Mouse (Mus musculus) urinary bladder, postnatal 10 days (tissue): ENCODE measurements around the gene P2ry10.
"Not testable (repeated sequence)": the region's sequence is repeated elsewhere in the genome, so short reads cannot be mapped to it uniquely, and the experiment has no call there.

Experiments
- DNase-seq: peaks from one replicate; pipeline ENCODE4 v3.0.0; 2022; ENCODE audit warnings: low spot score

The P2ry10 gene

DNA sequence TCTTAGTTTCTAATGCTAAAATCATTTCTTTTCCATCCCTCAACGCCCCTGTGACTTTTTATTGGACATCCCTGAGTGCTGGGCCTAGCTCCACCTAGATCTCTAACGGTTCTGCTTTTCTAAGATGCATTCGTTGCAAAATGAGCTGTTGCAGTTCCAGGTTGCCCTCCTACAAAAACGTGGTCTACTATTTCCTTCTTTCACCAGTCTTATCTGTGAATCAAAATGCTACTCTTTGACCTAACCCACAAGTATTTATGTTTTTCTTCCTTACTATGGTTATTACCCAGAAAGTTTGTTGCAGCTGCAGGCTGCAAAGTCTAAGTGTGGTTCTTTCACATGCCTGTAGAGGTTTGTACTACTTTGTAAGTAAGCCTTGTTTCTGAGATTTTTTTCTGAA is at the start of gene P2ry10:
Gene P2ry10, plus strand, starts transcription at position 316 of the 400 bp plus-strand sequence.
- no peak for DNase-seq

GRCm38 (mm10) chrX:107039146-107039545 is 49.1 kb upstream of the P2ry10 start:
- no peak for DNase-seq

GRCm38 (mm10) chrX:107039635-107040034 is 48.7 kb upstream of the P2ry10 start:
- no peak for DNase-seq

DNA sequence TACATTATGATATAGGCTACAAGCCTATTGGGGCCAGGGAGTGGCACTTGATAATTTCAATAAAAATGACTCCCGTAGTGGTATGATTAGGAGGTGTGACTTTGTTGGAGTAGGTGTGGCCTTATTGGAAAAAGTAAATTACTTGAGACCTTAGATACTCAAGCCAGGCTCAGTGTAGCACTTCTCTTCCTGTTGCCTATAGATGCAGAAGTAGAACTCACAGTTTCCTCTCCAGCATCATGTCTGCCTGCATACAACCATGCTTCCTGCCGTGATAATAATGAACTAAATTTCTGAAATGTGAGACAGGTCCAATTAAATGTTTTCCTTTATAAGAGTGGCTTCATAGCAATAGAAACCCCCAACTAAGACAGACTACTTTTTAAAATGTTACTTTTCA is 45.9 kb upstream of the P2ry10 start:
- no peak for DNase-seq

GRCm38 (mm10) chrX:107083407-107083806 is 4.9 kb upstream of the P2ry10 start:
- DNase-seq, result not testable (repeated sequence)

- DNase-seq, result no peak
Observed at GRCm38 (mm10) chrX:107084320-107084719, 4.0 kb upstream of the P2ry10 start.

DNA sequence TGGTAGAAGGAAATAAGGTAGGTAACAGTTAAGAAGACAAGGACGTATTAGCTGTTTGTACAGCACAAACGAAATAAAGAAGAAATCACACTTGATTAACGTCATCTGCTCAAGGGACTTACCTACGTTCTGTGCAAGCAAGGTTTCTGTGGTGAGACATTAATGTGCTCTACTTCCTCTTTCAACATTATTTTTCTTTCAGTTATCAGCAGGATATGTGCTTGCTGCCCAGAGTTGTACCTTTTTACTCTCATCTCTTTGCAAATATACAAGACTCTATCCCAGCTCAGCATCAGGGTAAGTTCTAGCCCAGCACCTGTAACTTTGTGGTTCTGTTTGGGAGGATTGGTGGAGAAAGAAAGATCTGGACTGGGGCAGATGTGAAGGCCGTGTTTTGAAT is 839 bp downstream of the P2ry10 start:
- no peak for DNase-seq

- no peak for DNase-seq
Observed at GRCm38 (mm10) chrX:107089930-107090329, 1.6 kb downstream of the P2ry10 start.

DNA sequence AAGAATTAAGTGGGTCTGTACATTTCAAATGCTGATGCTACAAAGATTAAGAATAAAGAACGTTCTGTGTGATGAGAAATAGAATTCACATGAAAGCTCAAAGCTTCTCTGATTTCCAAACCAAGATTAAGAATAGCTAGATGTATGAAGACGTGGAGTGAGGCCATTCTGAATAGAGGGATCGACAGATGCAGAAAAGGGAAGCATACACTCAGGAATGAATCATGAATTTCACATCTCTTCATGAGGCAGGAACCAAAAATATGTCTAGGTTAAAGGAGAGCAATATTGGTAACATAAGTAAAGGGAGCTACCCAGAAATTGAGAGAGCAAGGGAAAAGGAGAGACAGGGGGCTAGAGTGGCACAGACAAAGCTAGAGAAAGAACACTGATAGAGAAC is 7.3 kb downstream of the P2ry10 start:
- DNase-seq, result no peak

GRCm38 (mm10) chrX:107116333-107116732 is 28.0 kb downstream of the P2ry10 start:
- no peak for DNase-seq

GRCm38 (mm10) chrX:107116987-107117386 is 28.7 kb downstream of the P2ry10 start:
- no peak for DNase-seq

DNA sequence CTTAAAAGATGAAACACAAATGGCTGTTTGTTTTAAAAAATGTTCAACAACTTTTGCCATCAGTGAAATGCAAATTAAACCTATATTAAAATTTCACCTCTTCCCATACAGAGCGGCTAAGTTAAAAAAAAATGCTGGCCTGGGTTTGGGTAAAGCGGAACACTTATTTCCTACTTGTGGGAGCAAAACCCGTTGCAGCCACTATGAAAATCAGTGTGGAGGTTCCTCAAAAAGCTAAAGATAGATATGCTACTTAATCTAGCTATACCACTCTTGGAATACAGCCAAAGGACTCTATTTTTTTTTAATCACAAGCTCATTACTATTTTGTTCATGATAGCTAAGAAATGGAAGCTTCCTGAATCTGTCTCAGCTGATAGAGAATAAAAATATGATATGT is 54.9 kb downstream of the P2ry10 start:
- no peak for DNase-seq

- DNase-seq, result no peak
Observed at GRCm38 (mm10) chrX:107143930-107144329, 55.6 kb downstream of the P2ry10 start.

DNA sequence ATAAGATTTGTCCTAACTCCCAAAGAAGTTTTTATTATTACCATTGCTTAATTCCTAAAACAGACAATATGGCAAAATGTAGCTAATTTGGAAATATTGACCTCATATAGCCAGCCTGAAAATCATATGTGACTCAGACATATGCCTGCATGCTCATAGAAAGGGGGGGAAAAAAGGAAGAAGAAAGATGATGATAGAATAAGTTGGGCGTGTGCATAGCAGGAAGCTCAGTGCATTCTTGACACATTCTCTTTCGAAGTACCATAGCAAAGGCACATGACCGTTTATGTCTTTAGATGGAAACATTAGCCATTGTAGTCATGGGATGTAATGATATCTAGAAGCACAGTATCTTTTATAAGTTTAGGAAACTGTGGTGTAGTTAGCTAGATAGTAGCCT is 60.4 kb downstream of the P2ry10 start, which contains the start of gene P2ry10b:
Gene P2ry10b, plus strand, starts transcription at position 247 of the 400 bp plus-strand sequence.
- no peak for DNase-seq

DNA sequence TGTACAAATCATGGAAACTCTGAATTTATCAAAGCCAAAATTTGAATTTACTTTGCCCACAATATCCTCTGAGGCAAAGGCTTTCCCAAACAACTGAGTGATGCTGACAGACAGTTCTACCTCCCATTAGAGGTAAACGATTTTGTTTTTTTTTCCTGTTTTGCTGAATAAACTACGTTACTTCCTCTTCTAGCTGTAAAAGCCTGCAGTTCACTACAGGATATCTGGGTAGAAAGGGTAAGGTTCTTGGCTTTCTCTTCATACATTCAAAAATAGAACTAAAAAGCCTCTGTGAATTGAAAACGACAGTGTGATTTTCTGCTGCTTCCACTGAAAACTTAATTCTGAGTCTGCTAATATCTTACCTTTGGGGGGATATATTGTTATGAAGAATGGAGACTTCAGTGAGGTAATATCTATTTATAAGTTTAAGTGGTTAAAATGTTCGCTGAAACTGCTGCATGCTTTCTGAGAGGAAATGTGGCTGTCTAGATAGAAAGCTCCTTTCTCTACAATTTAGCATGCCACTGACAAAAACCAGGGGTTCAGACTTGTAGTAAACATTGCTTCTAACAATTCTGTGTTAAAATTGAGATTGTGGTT is 61.2 kb downstream of the P2ry10 start:
- DNase-seq, result no peak

GRCm38 (mm10) chrX:107150027-107150426 is 61.7 kb downstream of the P2ry10 start:
- DNase-seq, result no peak

GRCm38 (mm10) chrX:107150752-107151515 is 62.6 kb downstream of the P2ry10 start:
- DNase-seq, result no peak
